Mouse (Mus musculus) brain, embryonic 14.5 days (tissue): ENCODE results near the gene Siglecg.

Source experiments
- CTCF ChIP-seq: fragments of 200-500 bp; IDR thresholded peaks from 2 replicates; pipeline ENCODE4 v1.5.1; 2012; ENCODE audit warnings: inconsistent platforms, mild to moderate bottlenecking, moderate library complexity, borderline replicate concordance; ENCODE audit not compliant: insufficient read depth, insufficient read length; ENCODE audit errors: extremely low read depth
- POLR2A ChIP-seq: fragments of 200-500 bp; IDR thresholded peaks from 2 replicates; pipeline ENCODE4 v1.6.1; 2012; ENCODE audit warnings: mild to moderate bottlenecking, inconsistent platforms, borderline replicate concordance; ENCODE audit not compliant: poor library complexity, insufficient read depth, insufficient read length, severe bottlenecking; ENCODE audit errors: extremely low read depth

GRCm38 (mm10) chr7:43464864-43465343, 56.9 kb downstream of the Siglecg start:
- TF ChIP-seq CTCF: peak; percentile 33; the same call in 1 of the 2 replicates
- TF ChIP-seq POLR2A: no peak
